Mouse (Mus musculus) hindbrain, postnatal 0 days (tissue): Measurements from ENCODE around the gene Tmem178b. TPM values are rescaled to one million over a fixed set of nuclear protein-coding genes. Genes with fewer than 3 reads are reported as not detected.

Experiments used
- ATAC-seq: fragments of 200-750 bp; cut with Nextera tagmentation; 2 replicates; pipeline ENCODE4 v1.8.0; 2017; ENCODE audit warnings: mild to moderate bottlenecking, moderate TSS enrichment, moderate library complexity
- DNase-seq: peaks from one replicate; pipeline ENCODE4 v3.0.0-alpha.2; 2015; ENCODE audit warnings: low spot score
- H3K27ac ChIP-seq: fragments of 300-500 bp; sonication (generic); 2 replicates; pipeline ENCODE4 v1.5.1; 2014; ENCODE audit warnings: mild to moderate bottlenecking
- H3K27me3 ChIP-seq: fragments of 300-500 bp; sonication (generic); 2 replicates; pipeline ENCODE4 v1.6.1; 2014; ENCODE audit warnings: low read length, mixed read lengths; ENCODE audit not compliant: insufficient read depth
- H3K36me3 ChIP-seq: fragments of 300-500 bp; sonication (generic); 2 replicates; pipeline ENCODE4 v1.6.1; 2014; ENCODE audit warnings: low read length, mixed read lengths; ENCODE audit not compliant: insufficient read depth
- H3K4me1 ChIP-seq: fragments of 300-500 bp; sonication (generic); 2 replicates; pipeline ENCODE4 v1.6.1; 2014; ENCODE audit warnings: antibody characterized with exemption, low read length, mixed read lengths; ENCODE audit not compliant: insufficient read depth
- H3K4me2 ChIP-seq: fragments of 300-500 bp; sonication (generic); 2 replicates; pipeline ENCODE4 v1.6.1; 2014; ENCODE audit warnings: low read depth, mild to moderate bottlenecking, low read length, moderate library complexity, mixed read lengths
- H3K4me3 ChIP-seq: fragments of 300-500 bp; sonication (generic); 2 replicates; pipeline ENCODE4 v1.5.1; 2014; ENCODE audit warnings: low read length
- H3K9ac ChIP-seq: fragments of 300-500 bp; sonication (generic); replicated peaks from 2 replicates; pipeline ENCODE4 v1.6.1; 2014; ENCODE audit warnings: mild to moderate bottlenecking, low read length, moderate library complexity, mixed read lengths
- H3K9me3 ChIP-seq: fragments of 300-500 bp; sonication (generic); 2 replicates; pipeline ENCODE4 v1.6.1; 2016; ENCODE audit warnings: low read length, mixed read lengths
- CTCF ChIP-seq: IDR thresholded peaks from 2 replicates; pipeline ENCODE4 v1.5.1; 2016; ENCODE audit warnings: antibody characterized with exemption, control low read depth, low read depth
- WGBS: fragments of 180-500 bp; shearing (Covaris S2); extraction: QIAGEN DNeasy Blood & Tissue Kit; methylation state at CpG from one replicate; pipeline ENCODE4 v1.1.7; 2014; 5-methylcytosine and 5-hydroxymethylcytosine counted together
- polyA plus RNA-seq: library from polyadenylated mRNA; unstranded; fragments of >200 nt; fragmentation: Nextera tagmentation; extraction: Ambion mirVana; gene quantifications from 2 replicates; pipeline ENCODE4 v1.2.1, GENCODE M21; 2015
- total RNA-seq: library from RNA; depleted of rRNA; stranded (reverse); fragments of >200 nt; gene quantifications from 2 replicates; pipeline ENCODE4 v1.2.3, GENCODE M21; 2014

The Tmem178b gene
- total and polyA plus RNA-seq, 2 experiments from 2014 or later = 31.4 to 146 TPM

DNA sequence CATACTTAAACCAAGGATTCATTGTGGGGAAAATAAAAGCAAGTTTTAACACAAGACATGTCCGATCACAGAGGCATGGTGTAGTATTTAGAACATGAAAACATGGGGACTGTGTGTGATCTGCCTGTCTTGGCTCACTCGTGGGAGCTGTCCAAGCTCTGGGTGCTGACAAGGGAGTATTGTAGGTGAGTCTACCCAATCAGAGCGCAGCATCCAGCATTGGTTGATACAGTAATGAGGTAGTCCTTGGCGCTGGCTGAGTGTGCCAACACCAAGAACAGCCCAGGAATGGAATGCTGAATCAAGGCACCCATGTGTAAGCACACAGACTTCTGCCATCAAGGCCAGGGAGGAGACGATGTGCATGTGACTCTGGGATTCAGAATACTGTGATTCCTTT lies 138.5 kb downstream of the Tmem178b start:
- Histone ChIP-seq H3K27me3 (no peaks in the 10 kb centered on the region), H3K4me2 (no peak overlapping the region), H3K9me3 (no peaks in the 10 kb centered on the region), H3K4me3 (no peak overlapping the region), H3K36me3 (no peaks in the 10 kb centered on the region), H3K27ac (no peak overlapping the region), H3K4me1 (peaks cover 28% of the 10 kb centered on the region), H3K9ac (no peak overlapping the region)
- no peak for ATAC-seq
- WGBS = 66% methylated on average over 5 of the region's 5 CpGs
- no peak for TF ChIP-seq CTCF
- no peak for DNase-seq

DNA sequence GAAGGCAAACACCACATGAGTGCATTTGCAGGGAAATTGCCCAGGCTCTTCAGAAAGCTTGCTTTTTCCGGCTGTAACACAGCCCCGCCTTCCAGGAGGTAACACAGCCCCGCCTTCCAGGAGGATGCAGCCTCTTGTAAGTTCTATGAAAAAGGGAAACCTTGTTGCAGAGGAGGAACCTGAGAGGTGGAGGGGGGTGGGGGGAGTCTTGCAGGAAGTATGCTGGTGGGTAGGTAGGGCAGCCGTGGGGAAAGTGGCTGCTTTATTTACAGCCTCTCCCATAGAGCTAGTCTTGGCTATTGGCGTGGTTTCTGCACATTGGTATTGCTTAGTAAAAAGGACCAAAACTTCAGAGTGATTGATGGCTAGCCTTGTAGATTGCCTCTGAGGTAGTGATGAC lies 140.3 kb downstream of the Tmem178b start:
- Histone ChIP-seq H3K36me3 (no peaks in the 10 kb centered on the region), H3K9me3 (no peaks in the 10 kb centered on the region), H3K4me3 (no peak overlapping the region), H3K27me3 (no peaks in the 10 kb centered on the region), H3K4me1 (peaks cover 17% of the 10 kb centered on the region), H3K27ac (no peak overlapping the region), H3K9ac (no peak overlapping the region), H3K4me2 (no peak overlapping the region)
- DNase-seq (no peak), ATAC-seq (no peak)
- TF ChIP-seq CTCF = no peak
- whole genome bisulfite sequencing = 65% methylated on average over 5 of the region's 5 CpGs

GRCm38 (mm10) chr6:40015185-40015584 lies 142.1 kb downstream of the Tmem178b start:
- Histone ChIP-seq H3K27me3 (no peaks in the 10 kb centered on the region), H3K4me1 (peaks cover 4% of the 10 kb centered on the region), H3K4me2 (no peak overlapping the region), H3K9ac (no peak overlapping the region), H3K9me3 (no peaks in the 10 kb centered on the region), H3K27ac (no peak overlapping the region), H3K4me3 (no peak overlapping the region), H3K36me3 (no peaks in the 10 kb centered on the region)
- no peak for DNase-seq
- no peak for TF ChIP-seq CTCF
- ATAC-seq = no peak
- 43% methylated on average over 4 of the region's 4 CpGs for WGBS

DNA sequence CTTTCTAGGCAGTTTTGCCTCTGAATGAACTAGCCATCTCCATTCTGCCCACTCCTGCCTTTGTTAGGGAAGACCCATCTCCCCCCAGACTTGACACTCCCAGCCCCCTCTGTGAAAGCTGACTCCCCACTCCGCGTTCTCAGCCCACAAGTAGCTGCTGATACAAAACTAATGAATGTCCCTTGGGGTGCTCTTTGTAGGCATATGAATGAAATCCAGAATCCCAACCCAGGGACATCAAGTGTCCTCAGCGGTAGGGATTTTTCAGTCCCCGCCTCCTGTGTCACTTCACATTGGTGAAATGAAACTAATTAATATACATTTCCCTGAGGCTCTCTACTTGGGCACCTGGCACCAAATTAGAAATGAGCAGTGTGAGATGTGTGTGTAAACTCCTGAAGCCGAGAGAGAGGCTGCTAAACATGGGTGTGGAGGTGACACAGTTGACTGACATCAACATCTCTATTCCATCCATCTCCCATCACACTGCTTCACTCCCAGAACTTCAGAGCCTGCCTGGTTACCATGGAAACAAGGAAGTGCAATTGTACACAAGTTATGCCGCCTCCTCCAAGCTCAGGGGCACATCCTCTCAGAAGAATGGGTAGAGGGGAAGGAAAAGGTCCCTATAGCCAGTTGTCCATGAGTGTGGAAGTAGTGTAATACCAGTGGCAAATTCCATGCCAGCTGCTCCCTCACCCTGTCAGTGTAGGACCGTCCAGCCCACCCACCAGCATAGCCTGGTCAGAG lies 142.8 kb downstream of the Tmem178b start:
- no peak for TF ChIP-seq CTCF
- peak; percentile 53 for DNase-seq
- peak; percentile 64 for ATAC-seq
- no peaks in the 10 kb centered on the region for H3K36me3 ChIP-seq
- H3K4me2 ChIP-seq = no peak overlapping the region
- no peak overlapping the region for H3K4me3 ChIP-seq
- WGBS = 16% methylated on average over 7 of the region's 7 CpGs
- H3K9ac ChIP-seq = no peak overlapping the region
- 0 out of 2 replicates have a peak overlapping the region, but pooled peaks have one; percentile 22 for H3K27ac ChIP-seq
- H3K27me3 ChIP-seq = no peaks in the 10 kb centered on the region
- no peaks in the 10 kb centered on the region for H3K9me3 ChIP-seq
- no peaks in the 10 kb centered on the region; the same call in 1 of the 2 replicates for H3K4me1 ChIP-seq

DNA sequence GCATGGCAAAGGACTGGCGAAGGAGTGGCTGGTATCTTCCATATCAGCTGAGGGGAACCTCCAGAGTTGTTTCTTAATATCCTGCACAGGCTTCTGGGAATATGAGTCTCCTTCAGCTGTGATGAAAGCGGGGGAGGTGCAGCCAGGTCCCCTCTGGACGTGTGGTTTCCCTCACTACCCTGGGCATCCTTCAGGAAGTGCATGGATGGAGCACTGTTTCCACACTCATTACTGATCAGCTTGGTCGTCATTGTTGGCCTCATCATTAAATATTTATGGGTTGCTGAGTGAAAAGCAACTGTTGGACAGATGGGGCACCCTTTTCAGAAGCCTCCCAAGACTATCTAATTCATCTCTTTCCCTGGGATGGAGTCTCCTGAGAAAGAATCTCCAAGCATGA lies 146.3 kb downstream of the Tmem178b start:
- Histone ChIP-seq H3K27me3 (no peaks in the 10 kb centered on the region), H3K4me1 (peaks cover 4% of the 10 kb centered on the region; the same call in 1 of the 2 replicates), H3K4me2 (no peak overlapping the region), H3K9me3 (no peaks in the 10 kb centered on the region), H3K27ac (no peak overlapping the region), H3K4me3 (no peak overlapping the region), H3K9ac (no peak overlapping the region), H3K36me3 (no peaks in the 10 kb centered on the region)
- DNase-seq = no peak
- WGBS = 23% methylated on average over 4 of the region's 4 CpGs
- no peak for TF ChIP-seq CTCF
- no peak for ATAC-seq

DNA sequence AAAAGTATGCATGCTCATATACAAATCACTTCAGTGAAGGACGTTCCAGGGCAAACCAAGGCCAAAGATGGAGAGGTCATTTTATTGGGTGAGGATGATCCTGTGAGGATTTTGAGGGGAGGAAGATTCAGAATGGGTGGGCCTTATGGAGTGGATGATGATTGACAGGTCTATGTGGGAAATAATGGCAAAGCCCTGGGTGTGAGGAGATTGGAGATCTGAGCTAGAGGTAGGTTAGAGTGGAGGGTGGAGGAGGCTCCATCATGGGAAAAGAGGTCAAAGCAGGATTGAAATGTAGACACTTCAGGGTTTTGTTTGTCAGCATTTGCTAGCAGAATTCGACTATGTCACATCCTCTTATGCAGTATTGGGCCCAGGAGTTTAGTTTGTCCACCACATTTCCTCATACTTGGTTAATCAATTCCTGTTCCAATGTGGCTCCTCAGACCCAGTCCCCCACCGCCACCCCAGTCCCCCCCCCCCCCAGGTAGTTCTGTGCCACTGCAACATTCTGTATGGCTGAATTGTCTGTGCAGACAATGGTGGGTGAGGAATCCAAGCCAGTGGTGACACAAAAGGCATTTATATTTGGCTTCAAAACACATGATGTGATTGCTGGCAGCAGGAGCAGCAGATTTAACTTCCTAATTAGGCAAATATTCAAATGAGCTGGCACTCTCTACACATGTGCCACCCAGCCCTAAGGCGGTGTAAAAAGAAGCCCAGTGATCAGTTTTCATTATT lies 150.7 kb downstream of the Tmem178b start:
- H3K36me3 ChIP-seq = no peaks in the 10 kb centered on the region
- no peak for TF ChIP-seq CTCF
- H3K4me1 ChIP-seq = peaks cover 10% of the 10 kb centered on the region; the same call in 1 of the 2 replicates
- WGBS = 44% methylated on average over 4 of the region's 4 CpGs
- no peaks in the 10 kb centered on the region for H3K9me3 ChIP-seq
- H3K27ac ChIP-seq = peak overlapping the region; percentile 36; the same call in 1 of the 2 replicates
- ATAC-seq = peak; percentile 84
- DNase-seq = peak; percentile 82
- H3K4me2 ChIP-seq = no peak overlapping the region
- no peak overlapping the region for H3K9ac ChIP-seq
- H3K4me3 ChIP-seq = no peak overlapping the region
- no peaks in the 10 kb centered on the region for H3K27me3 ChIP-seq
